Comparison of ENCODE assay signal across 8 mouse cellular contexts in the genomic region with DNA sequence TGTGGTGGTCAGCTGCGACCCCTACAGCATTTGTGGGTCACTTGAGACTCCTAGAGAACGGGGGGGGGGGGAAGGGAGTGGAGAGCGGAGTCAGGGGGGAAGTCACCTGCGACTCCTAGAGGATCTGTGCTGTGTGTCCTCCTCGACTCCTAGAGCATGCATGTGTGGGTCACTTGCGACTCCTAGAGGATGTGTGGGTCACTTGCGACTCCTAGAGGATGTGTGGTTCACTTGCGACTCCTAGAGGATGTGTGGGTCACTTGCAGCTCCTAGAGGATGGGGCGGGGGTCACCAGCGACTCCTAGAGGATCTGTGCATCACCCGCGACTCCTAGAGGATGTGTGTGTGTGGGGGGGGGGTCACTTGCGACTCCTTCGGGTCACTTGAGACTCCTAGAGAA. TPM values are rescaled to one million over a fixed set of nuclear protein-coding genes. Genes with fewer than 3 reads are reported as not detected.
A peak's percentile ranks its signal among the peaks of the same experiment; 100 is the strongest.
DNase-seq lines count a peak whose midpoint lies in the region; ATAC-seq and TF ChIP-seq lines count a peak whose summit lies in the region.
"Had no signal": no experiment of that assay in that cellular context is flagged by ENCODE, and none has a peak within 500 bp of the region (broad histone marks: within the 10 kb centered on the region; RNA-seq: fewer than 3 reads in every experiment).

No protein-coding gene starts in this region.

- no peaks in the 10 kb centered on the region for H3K27me3 ChIP-seq in limb, embryonic 11.5 days (ENCODE audit: control insufficient read depth, insufficient read depth, low read length)
- H3K27me3 ChIP-seq in limb, embryonic 10.5 days (ENCODE audit: low read depth, poor library complexity, severe bottlenecking), result no peaks in the 10 kb centered on the region
- H3K27me3 ChIP-seq in liver, postnatal 0 days (ENCODE audit: insufficient read depth, low read length), result no peaks in the 10 kb centered on the region
- no peaks in the 10 kb centered on the region for H3K27me3 ChIP-seq in spleen, adult 2 months (ENCODE audit: control insufficient read depth, insufficient read depth, low read length)
- H3K27me3 ChIP-seq: heart, embryonic 13.5 days had no signal

- DNase-seq in limb, embryonic 11.5 days (ENCODE audit: low spot score), result peak; percentile 49
- no peak for DNase-seq in limb, embryonic 10.5 days (ENCODE audit: low spot score)
- DNase-seq in MEL-GATA-1-ER (ENCODE audit: extremely low read depth, low read depth), result peak; percentile 65
- peak; percentile 60 to 81 for DNase-seq in heart, postnatal 10 days
- peak; percentile 69 for DNase-seq in liver, postnatal 0 days
- DNase-seq in spleen, adult 2 months (ENCODE audit: low read depth in 1 of 2, low spot score in 2 of 2), result peak in 1 of 2 experiments; percentile 36

- no peaks in the 10 kb centered on the region for H3K9me3 ChIP-seq in limb, embryonic 11.5 days (ENCODE audit: control insufficient read depth, low read length)
- no peaks in the 10 kb centered on the region for H3K9me3 ChIP-seq in limb, embryonic 10.5 days (replicated peaks)
- no peaks in the 10 kb centered on the region for H3K9me3 ChIP-seq in liver, postnatal 0 days (ENCODE audit: low read length)
- H3K9me3 ChIP-seq: heart, embryonic 13.5 days had no signal

- no peak overlapping the region for H3K4me2 ChIP-seq in limb, embryonic 11.5 days (ENCODE audit: low read depth, severe bottlenecking)
- no peak overlapping the region for H3K4me2 ChIP-seq in liver, postnatal 0 days (ENCODE audit: low read depth, low read length)
- H3K4me2 ChIP-seq: heart, embryonic 13.5 days had no signal

- WGBS in limb, embryonic 11.5 days, result 60% methylated on average over 12 of the region's 14 CpGs
- 59% methylated on average over 14 of the region's 14 CpGs for WGBS in limb, embryonic 10.5 days
- 49% methylated on average over 14 of the region's 14 CpGs for WGBS in liver, postnatal 0 days (ENCODE audit: insufficient replicate concordance)
- WGBS in spleen, adult 2 months, result 61% methylated on average over 14 of the region's 14 CpGs

- intact Hi-C loops in heart, postnatal 10 days (cut with DNase I), result loop anchor here (5.0 kb wide), 1 partner anchor 160 kb away; no protein-coding TSS in a partner anchor

- no peak for ATAC-seq in limb, embryonic 11.5 days (ENCODE audit: insufficient number of reproducible peaks, low FRiP score, low TSS enrichment, low read depth)
- ATAC-seq in common myeloid progenitor, adult 5-6 weeks (replicated peaks; ENCODE audit: low read depth, poor library complexity, severe bottlenecking), result peak; percentile 97
- peak; percentile 73 for ATAC-seq in liver, postnatal 0 days

- no peak for TF ChIP-seq POLR2A in spleen, adult 2 months (IDR thresholded peaks at IDR 0.05; ENCODE audit: low read depth, low read length)

- no peak overlapping the region for H3K9ac ChIP-seq in limb, embryonic 11.5 days (ENCODE audit: low read length)
- no peak overlapping the region for H3K9ac ChIP-seq in liver, postnatal 0 days (replicated peaks)
- H3K9ac ChIP-seq: heart, embryonic 13.5 days had no signal

- H3K4me3 ChIP-seq in limb, embryonic 11.5 days (ENCODE audit: low read depth, low read length), result no peak overlapping the region
- no peak overlapping the region for H3K4me3 ChIP-seq in limb, embryonic 10.5 days
- no peak overlapping the region for H3K4me3 ChIP-seq in liver, postnatal 0 days (ENCODE audit: low read depth, low read length)
- H3K4me3 ChIP-seq in spleen, adult 2 months (ENCODE audit: extremely low read depth, insufficient read depth, insufficient read length), result no peak overlapping the region
- H3K4me3 ChIP-seq: heart, embryonic 13.5 days had no signal

- no peak for TF ChIP-seq EP300 in liver, postnatal 0 days (IDR thresholded peaks at IDR 0.05; ENCODE audit: low read depth)

- no peak overlapping the region for H3K27ac ChIP-seq in limb, embryonic 11.5 days (replicated peaks; ENCODE audit: low read depth, low read length)
- no peak overlapping the region for H3K27ac ChIP-seq in limb, embryonic 10.5 days
- no peak overlapping the region for H3K27ac ChIP-seq in liver, postnatal 0 days (ENCODE audit: low read depth)
- H3K27ac ChIP-seq in spleen, adult 2 months (ENCODE audit: insufficient read depth, low read length), result no peak overlapping the region
- H3K27ac ChIP-seq: heart, embryonic 13.5 days had no signal

- TF ChIP-seq CTCF in liver, postnatal 0 days (IDR thresholded peaks at IDR 0.05; ENCODE audit: low read depth), result peak; percentile 98
- peak; percentile 69; the same call in 1 of the 2 replicates for TF ChIP-seq CTCF in spleen, adult 2 months (IDR thresholded peaks at IDR 0.05; ENCODE audit: extremely low read depth, insufficient read depth, insufficient read length, insufficient replicate concordance)

- no peaks in the 10 kb centered on the region for H3K36me3 ChIP-seq in limb, embryonic 11.5 days (ENCODE audit: control insufficient read depth, insufficient read depth, low read length)
- no peaks in the 10 kb centered on the region for H3K36me3 ChIP-seq in limb, embryonic 10.5 days
- H3K36me3 ChIP-seq in liver, postnatal 0 days (replicated peaks; ENCODE audit: insufficient read depth, low read length), result no peaks in the 10 kb centered on the region
- no peaks in the 10 kb centered on the region for H3K36me3 ChIP-seq in spleen, adult 2 months (ENCODE audit: control insufficient read depth, insufficient read depth, low read length)
- H3K36me3 ChIP-seq: heart, embryonic 13.5 days had no signal

- H3K4me1 ChIP-seq in limb, embryonic 11.5 days (ENCODE audit: control insufficient read depth, insufficient read depth, low read length), result 0 out of 2 replicates have a peak, but pooled peaks cover 2% of the 10 kb centered on the region
- H3K4me1 ChIP-seq in limb, embryonic 10.5 days, result peaks cover 30% of the 10 kb centered on the region
- no peaks in the 10 kb centered on the region for H3K4me1 ChIP-seq in liver, postnatal 0 days (ENCODE audit: insufficient read depth)
- H3K4me1 ChIP-seq in spleen, adult 2 months (ENCODE audit: control insufficient read depth, insufficient read depth, insufficient read length), result no peaks in the 10 kb centered on the region

RNA-seq across cellular contexts. Expression of gene Stra8, which starts 2.0 kb away (rescaled TPM):
- polyA plus RNA-seq in limb, embryonic 11.5 days (2014; fragmentation: Nextera tagmentation; extraction: Ambion mirVana), result not detected in 2 replicates
- not detected in 2 replicates for polyA plus RNA-seq in limb, embryonic 10.5 days (2016; fragmentation: Nextera tagmentation; extraction: Ambion mirVana)
- not detected in 2 replicates for total RNA-seq in common myeloid progenitor, adult 5-6 weeks (2017)
- total RNA-seq in heart, postnatal 10 days (2021), result not detected
- polyA plus RNA-seq in liver, postnatal 0 days (2015; fragmentation: Nextera tagmentation; extraction: Ambion mirVana), result not detected in 2 replicates
- not detected in 2 replicates for polyA plus RNA-seq in spleen, adult 2 months (2012; rRNA removed)
- polyA plus RNA-seq: heart, embryonic 13.5 days had no signal

RNA-seq across cellular contexts. Expression of gene Wdr91, which starts 11.3 kb away (rescaled TPM):
- 10.3 and 10.9 TPM in 2 replicates for polyA plus RNA-seq in limb, embryonic 11.5 days (2014; fragmentation: Nextera tagmentation; extraction: Ambion mirVana)
- 9.6 and 13.0 TPM in 2 replicates for polyA plus RNA-seq in limb, embryonic 10.5 days (2016; fragmentation: Nextera tagmentation; extraction: Ambion mirVana)
- 14.9 and 25.1 TPM in 2 replicates for total RNA-seq in common myeloid progenitor, adult 5-6 weeks (2017)
- total RNA-seq in heart, postnatal 10 days (2021), result 10 to 100 TPM; 18.3 to 20.7 TPM
- polyA plus RNA-seq in liver, postnatal 0 days (2015; fragmentation: Nextera tagmentation; extraction: Ambion mirVana), result 5.5 and 5.7 TPM in 2 replicates
- 32.9 and 36.5 TPM in 2 replicates for polyA plus RNA-seq in spleen, adult 2 months (2012; rRNA removed)

RNA-seq across cellular contexts. Expression of gene Cyren, which starts 44.1 kb away (rescaled TPM):
- 15.0 and 15.2 TPM in 2 replicates for polyA plus RNA-seq in limb, embryonic 11.5 days (2014; fragmentation: Nextera tagmentation; extraction: Ambion mirVana)
- 19.6 and 20.1 TPM in 2 replicates for polyA plus RNA-seq in limb, embryonic 10.5 days (2016; fragmentation: Nextera tagmentation; extraction: Ambion mirVana)
- total RNA-seq in common myeloid progenitor, adult 5-6 weeks (2017), result 5.4 and 5.9 TPM in 2 replicates
- 1 to 10 TPM; 5.3 TPM for total RNA-seq in heart, postnatal 10 days (2021)
- 4.5 and 4.9 TPM in 2 replicates for polyA plus RNA-seq in liver, postnatal 0 days (2015; fragmentation: Nextera tagmentation; extraction: Ambion mirVana)
- polyA plus RNA-seq in spleen, adult 2 months (2012; rRNA removed), result 8.0 and 8.1 TPM in 2 replicates

RNA-seq across cellular contexts. Expression of gene Tmem140, which starts 59.0 kb away (rescaled TPM):
- polyA plus RNA-seq in limb, embryonic 11.5 days (2014; fragmentation: Nextera tagmentation; extraction: Ambion mirVana), result 1.3 and 1.6 TPM in 2 replicates
- polyA plus RNA-seq in limb, embryonic 10.5 days (2016; fragmentation: Nextera tagmentation; extraction: Ambion mirVana), result 2.3 and 2.7 TPM in 2 replicates
- 2.2 and 4.6 TPM in 2 replicates for total RNA-seq in common myeloid progenitor, adult 5-6 weeks (2017)
- total RNA-seq in heart, postnatal 10 days (2021), result 10 to 100 TPM; 16.0 to 19.3 TPM
- 12.6 and 17.0 TPM in 2 replicates for polyA plus RNA-seq in liver, postnatal 0 days (2015; fragmentation: Nextera tagmentation; extraction: Ambion mirVana)
- polyA plus RNA-seq in spleen, adult 2 months (2012; rRNA removed), result 15.0 and 17.4 TPM in 2 replicates
